Mouse (Mus musculus) liver, adult 2 months (tissue): ENCODE measurements around the gene Eif3b. TPM values are rescaled to one million over a fixed set of nuclear protein-coding genes. Genes with fewer than 3 reads are reported as not detected.
A peak's percentile ranks its signal among the peaks of the same experiment; 100 is the strongest.

Source experiments
- DNase-seq: peaks from one replicate; pipeline ENCODE4 v3.0.0-alpha.2; 2011; ENCODE audit warnings: low read depth, low spot score; ENCODE audit errors: extremely low read depth
- H3K27ac ChIP-seq: fragments of 200-500 bp; replicated peaks from 2 replicates; pipeline ENCODE4 v1.5.1; 2012; ENCODE audit warnings: low read depth, mild to moderate bottlenecking, control low read depth, inconsistent platforms, low read length; ENCODE audit not compliant: insufficient read depth
- H3K27me3 ChIP-seq: fragments of 200-500 bp; 2 replicates; pipeline ENCODE4 v1.6.1; 2012; ENCODE audit warnings: mild to moderate bottlenecking, moderate library complexity, low read length, inconsistent platforms; ENCODE audit not compliant: control insufficient read depth, insufficient read depth
- H3K36me3 ChIP-seq: fragments of 200-500 bp; 2 replicates; pipeline ENCODE4 v1.6.1; 2012; ENCODE audit warnings: low read length, inconsistent platforms; ENCODE audit not compliant: control insufficient read depth, insufficient read depth
- H3K4me1 ChIP-seq: fragments of 200-500 bp; 2 replicates; pipeline ENCODE4 v1.6.1; 2011; ENCODE audit warnings: low read length; ENCODE audit not compliant: control insufficient read depth, insufficient read depth
- H3K4me3 ChIP-seq: fragments of 200-500 bp; 2 replicates; pipeline ENCODE4 v1.5.1; 2011; ENCODE audit warnings: low read depth, mild to moderate bottlenecking, control low read depth, low read length, moderate library complexity; ENCODE audit not compliant: insufficient read depth
- H3K79me2 ChIP-seq: fragments of 200-500 bp; 2 replicates; pipeline ENCODE4 v1.6.1; 2012; ENCODE audit warnings: inconsistent platforms, mild to moderate bottlenecking, low read length, moderate library complexity; ENCODE audit not compliant: control insufficient read depth, insufficient read depth
- H3K9ac ChIP-seq: fragments of 200-500 bp; 2 replicates; pipeline ENCODE4 v1.6.1; 2012; ENCODE audit warnings: low read depth, mild to moderate bottlenecking, control low read depth, inconsistent platforms, low read length
- CTCF ChIP-seq: fragments of 200-500 bp; IDR thresholded peaks from 2 replicates; pipeline ENCODE4 v1.5.1; 2011; ENCODE audit warnings: low read depth, low read length, control low read depth
- POLR2A ChIP-seq: fragments of 200-500 bp; IDR thresholded peaks from 2 replicates; pipeline ENCODE4 v1.6.1; 2011; ENCODE audit warnings: low read length, control low read depth; ENCODE audit not compliant: insufficient read depth; ENCODE audit errors: extremely low read depth
- WGBS: fragments of 180-500 bp; shearing (Covaris S2); methylation state at CpG from one replicate; pipeline ENCODE4 v1.1.7; 2018; 5-methylcytosine and 5-hydroxymethylcytosine counted together
- polyA plus RNA-seq: library from polyadenylated mRNA; depleted of rRNA; stranded (reverse); fragments of >200 nt; gene quantifications from 2 replicates; pipeline ENCODE4 v1.2.3, GENCODE M21; 2012; rRNA removed
- total RNA-seq: library from RNA; depleted of rRNA; stranded (reverse); fragments of >200 nt; gene quantifications from 2 replicates; pipeline ENCODE4 v1.2.3, GENCODE M21; 2014; rRNA removed

Gene Eif3b
- 37.9 and 51.5 TPM in 2 replicates for total RNA-seq
- polyA plus RNA-seq: 58.3 and 64.8 TPM in 2 replicates

- H3K79me2 ChIP-seq: peaks cover 35% of the 10 kb centered on the region
- H3K4me3 ChIP-seq: peak within 1 kb of the TSS; percentile 94
- no peaks in the 10 kb centered on the region for H3K27me3 ChIP-seq
- H3K36me3 ChIP-seq: no peaks in the 10 kb centered on the region
- DNase-seq: peak; percentile 87
- under 1% methylated on average over 65 of the region's 65 CpGs for whole genome bisulfite sequencing
- peaks cover 7% of the 10 kb centered on the region; the same call in 1 of the 2 replicates for H3K4me1 ChIP-seq
- peak within 1 kb of the TSS; percentile 79 for H3K27ac ChIP-seq
- peak; percentile 67 for TF ChIP-seq POLR2A
- peak; percentile 18; the same call in 1 of the 2 replicates for TF ChIP-seq CTCF
- peak within 1 kb of the TSS; percentile 97 for H3K9ac ChIP-seq
Observed at GRCm38 (mm10) chr5:140418489-140419441, at the start of gene Eif3b. Gene Eif3b (plus strand): TSS chr5:140419328.

- TF ChIP-seq POLR2A: no peak
- H3K27me3 ChIP-seq: no peaks in the 10 kb centered on the region
- no peak overlapping the region for H3K9ac ChIP-seq
- H3K4me1 ChIP-seq: peaks cover 27% of the 10 kb centered on the region
- H3K4me3 ChIP-seq: no peak overlapping the region
- H3K79me2 ChIP-seq: peaks cover 38% of the 10 kb centered on the region
- no peaks in the 10 kb centered on the region for H3K36me3 ChIP-seq
- 12% methylated on average over 2 of the region's 2 CpGs for WGBS
- H3K27ac ChIP-seq: peak overlapping the region; percentile 68
- DNase-seq: peak; percentile 74
Observed at GRCm38 (mm10) chr5:140369466-140369865, 49.7 kb upstream of the Eif3b start.

GRCm38 (mm10) chr5:140370446-140371254, 48.5 kb upstream of the Eif3b start:
- H3K4me1 ChIP-seq: peaks cover 31% of the 10 kb centered on the region
- no peak for TF ChIP-seq POLR2A
- TF ChIP-seq CTCF: no peak
- H3K9ac ChIP-seq: no peak overlapping the region
- peak; percentile 73 for DNase-seq
- peaks cover 39% of the 10 kb centered on the region for H3K79me2 ChIP-seq
- H3K27ac ChIP-seq: peak overlapping the region; percentile 70
- no peaks in the 10 kb centered on the region for H3K36me3 ChIP-seq
- H3K4me3 ChIP-seq: no peak overlapping the region
- WGBS: 34% methylated on average over 6 of the region's 6 CpGs
- H3K27me3 ChIP-seq: no peaks in the 10 kb centered on the region

GRCm38 (mm10) chr5:140371671-140372070, 47.5 kb upstream of the Eif3b start:
- H3K27ac ChIP-seq: peak overlapping the region; percentile 63
- 88% methylated on average over 3 of the region's 3 CpGs for whole genome bisulfite sequencing
- no peak overlapping the region for H3K9ac ChIP-seq
- H3K36me3 ChIP-seq: no peaks in the 10 kb centered on the region
- H3K4me3 ChIP-seq: no peak overlapping the region
- H3K27me3 ChIP-seq: no peaks in the 10 kb centered on the region
- TF ChIP-seq POLR2A (no peak), CTCF (no peak)
- DNase-seq: no peak
- H3K4me1 ChIP-seq: peaks cover 31% of the 10 kb centered on the region
- H3K79me2 ChIP-seq: peaks cover 32% of the 10 kb centered on the region

GRCm38 (mm10) chr5:140373711-140374110, 45.4 kb upstream of the Eif3b start:
- H3K4me3 ChIP-seq: no peak overlapping the region
- no peak overlapping the region for H3K9ac ChIP-seq
- peaks cover 38% of the 10 kb centered on the region; the same call in 1 of the 2 replicates for H3K79me2 ChIP-seq
- DNase-seq: no peak
- WGBS: 76% methylated on average over 2 of the region's 2 CpGs
- no peaks in the 10 kb centered on the region for H3K27me3 ChIP-seq
- H3K36me3 ChIP-seq: no peaks in the 10 kb centered on the region
- no peak for TF ChIP-seq POLR2A
- 0 out of 2 replicates have a peak overlapping the region, but pooled peaks have one; percentile 1 for H3K27ac ChIP-seq
- peaks cover 36% of the 10 kb centered on the region for H3K4me1 ChIP-seq
